Mouse (Mus musculus) olfactory bulb, adult 2 months (tissue): ENCODE measurements at regions not wholly inside any gene's neighbourhood (a gene's known extent, or its start where the extent isn't known, plus 50 kb on each side); places are given as distances from the start of the nearest gene placed in this dataset.

ENCODE experiments used
- CTCF ChIP-seq: fragments of 200-500 bp; IDR thresholded peaks from 2 replicates; pipeline ENCODE4 v1.5.1; 2012; ENCODE audit warnings: low read depth, mild to moderate bottlenecking, low read length, moderate library complexity; ENCODE audit not compliant: insufficient read depth
- POLR2A ChIP-seq: fragments of 200-500 bp; IDR thresholded peaks from 2 replicates; pipeline ENCODE4 v1.6.1; 2012; ENCODE audit warnings: mild to moderate bottlenecking, low read depth, low read length, moderate library complexity; ENCODE audit not compliant: insufficient read depth

- TF ChIP-seq CTCF = no peak
- no peak for TF ChIP-seq POLR2A
Measured at GRCm38 (mm10) chr14:37440874-37441273, 305.8 kb upstream of the Ghitm start.
